Mouse (Mus musculus) erythroblast, embryonic 14.5 days (primary cell): Measurements from ENCODE around the gene Otulinl. TPM values are rescaled to one million over a fixed set of nuclear protein-coding genes. Genes with fewer than 3 reads are reported as not detected.
"Not testable (repeated sequence)": the region's sequence is repeated elsewhere in the genome, so short reads cannot be mapped to it uniquely, and the experiment has no call there.

Experiments used
- H3K27me3 ChIP-seq: 2 replicates; pipeline ENCODE4 v1.6.1; 2012; ENCODE audit warnings: inconsistent platforms; ENCODE audit not compliant: control insufficient read depth
- H3K36me3 ChIP-seq: 2 replicates; pipeline ENCODE4 v1.6.1; 2012; ENCODE audit warnings: mild to moderate bottlenecking, inconsistent platforms; ENCODE audit not compliant: control insufficient read depth
- H3K4me1 ChIP-seq: 2 replicates; pipeline ENCODE4 v1.6.1; 2012; ENCODE audit warnings: inconsistent platforms; ENCODE audit not compliant: control insufficient read depth
- H3K4me3 ChIP-seq: replicated peaks from 2 replicates; pipeline ENCODE3; 2012; ENCODE audit warnings: moderate library complexity, mild to moderate bottlenecking, inconsistent platforms
- H3K9me3 ChIP-seq: 2 replicates; pipeline ENCODE4 v1.6.1; 2012; ENCODE audit warnings: low read length, inconsistent platforms, mixed read lengths; ENCODE audit not compliant: control insufficient read depth
- GATA1 ChIP-seq: IDR thresholded peaks from 2 replicates; pipeline ENCODE4 v1.6.1; 2012; ENCODE audit warnings: low read length, inconsistent platforms, mixed read lengths
- TAL1 ChIP-seq: IDR thresholded peaks from 3 replicates; pipeline ENCODE4 v1.6.1; 2012; ENCODE audit warnings: low read length, inconsistent platforms, mixed read lengths
- polyA plus RNA-seq: library from polyadenylated mRNA; stranded (reverse); fragments of >175 nt; gene quantifications from 2 replicates; pipeline ENCODE4 v1.2.3, GENCODE M21; 2012

Gene Otulinl
- polyA plus RNA-seq: 0.01 and 0.07 TPM in 2 replicates

GRCm38 (mm10) chr15:27681419-27682187 lies at the start of gene Otulinl:
Gene Otulinl, minus strand, starts transcription at chr15:27681579.
- no peaks in the 10 kb centered on the region for H3K9me3 ChIP-seq
- no peaks in the 10 kb centered on the region for H3K36me3 ChIP-seq
- H3K4me1 ChIP-seq: peaks cover 12% of the 10 kb centered on the region
- TF ChIP-seq TAL1 (no peak), GATA1 (no peak)
- peaks cover 25% of the 10 kb centered on the region for H3K27me3 ChIP-seq
- H3K4me3 ChIP-seq: peak within 1 kb of the TSS; percentile 60

- H3K36me3 ChIP-seq: no peaks in the 10 kb centered on the region
- peaks cover 4% of the 10 kb centered on the region; the same call in 1 of the 2 replicates for H3K4me1 ChIP-seq
- no peaks in the 10 kb centered on the region for H3K27me3 ChIP-seq
- H3K4me3 ChIP-seq: no peak overlapping the region
- no peak for TF ChIP-seq TAL1
- TF ChIP-seq GATA1: no peak
- H3K9me3 ChIP-seq: no peaks in the 10 kb centered on the region
Observed at GRCm38 (mm10) chr15:27726228-27726627, 44.8 kb upstream of the Otulinl start.

GRCm38 (mm10) chr15:27724796-27725680 lies 43.7 kb upstream of the Otulinl start:
- Histone ChIP-seq H3K36me3 (no peaks in the 10 kb centered on the region), H3K27me3 (no peaks in the 10 kb centered on the region), H3K9me3 (no peaks in the 10 kb centered on the region), H3K4me3 (no peak overlapping the region), H3K4me1 (peaks cover 4% of the 10 kb centered on the region; the same call in 1 of the 2 replicates)
- TF ChIP-seq GATA1: no peak
- TF ChIP-seq TAL1: no peak

GRCm38 (mm10) chr15:27724298-27724697 lies 42.9 kb upstream of the Otulinl start:
- H3K9me3 ChIP-seq: no peaks in the 10 kb centered on the region
- no peak overlapping the region for H3K4me3 ChIP-seq
- no peak for TF ChIP-seq TAL1
- no peak for TF ChIP-seq GATA1

GRCm38 (mm10) chr15:27723746-27724145 lies 42.4 kb upstream of the Otulinl start:
- H3K36me3 ChIP-seq: no peaks in the 10 kb centered on the region
- peaks cover 4% of the 10 kb centered on the region; the same call in 1 of the 2 replicates for H3K4me1 ChIP-seq
- no peak for TF ChIP-seq TAL1
- no peak for TF ChIP-seq GATA1
- H3K9me3 ChIP-seq: no peaks in the 10 kb centered on the region
- no peaks in the 10 kb centered on the region for H3K27me3 ChIP-seq
- no peak overlapping the region for H3K4me3 ChIP-seq

More at GRCm38 (mm10) chr15:27724298-27724697, 42.9 kb upstream of the Otulinl start:
- Histone ChIP-seq H3K27me3 (no peaks in the 10 kb centered on the region), H3K4me1 (peaks cover 4% of the 10 kb centered on the region; the same call in 1 of the 2 replicates), H3K36me3 (no peaks in the 10 kb centered on the region)

GRCm38 (mm10) chr15:27720297-27720696 lies 38.9 kb upstream of the Otulinl start:
- not testable (repeated sequence) for H3K9me3 ChIP-seq, H3K36me3 ChIP-seq, H3K4me3 ChIP-seq, H3K4me1 ChIP-seq, H3K27me3 ChIP-seq

- Histone ChIP-seq H3K27me3 (no peaks in the 10 kb centered on the region), H3K4me3 (no peak overlapping the region), H3K4me1 (no peaks in the 10 kb centered on the region; the same call in 1 of the 2 replicates), H3K36me3 (no peaks in the 10 kb centered on the region), H3K9me3 (no peaks in the 10 kb centered on the region)
- no peak for TF ChIP-seq GATA1
- TF ChIP-seq TAL1: no peak
Observed at GRCm38 (mm10) chr15:27718668-27719067, 37.3 kb upstream of the Otulinl start.

GRCm38 (mm10) chr15:27715331-27715730 lies 34.0 kb upstream of the Otulinl start:
- Histone ChIP-seq H3K27me3 (no peaks in the 10 kb centered on the region), H3K36me3 (no peaks in the 10 kb centered on the region), H3K9me3 (no peaks in the 10 kb centered on the region), H3K4me3 (no peak overlapping the region), H3K4me1 (no peaks in the 10 kb centered on the region)
- TF ChIP-seq GATA1: no peak
- TF ChIP-seq TAL1: no peak

GRCm38 (mm10) chr15:27710698-27711097 lies 29.3 kb upstream of the Otulinl start:
- H3K4me3 ChIP-seq: no peak overlapping the region
- H3K27me3 ChIP-seq: no peaks in the 10 kb centered on the region
- H3K9me3 ChIP-seq: no peaks in the 10 kb centered on the region
- TF ChIP-seq TAL1 (no peak), GATA1 (no peak)
- no peaks in the 10 kb centered on the region for H3K36me3 ChIP-seq
- no peaks in the 10 kb centered on the region for H3K4me1 ChIP-seq
